Mouse (Mus musculus): ENCODE measurements around the gene Nav2. TPM values are rescaled to one million over a fixed set of nuclear protein-coding genes. Genes with fewer than 3 reads are reported as not detected.

The Nav2 gene
- polyA plus RNA-seq, 1 experiment, result 46.2 TPM

DNA sequence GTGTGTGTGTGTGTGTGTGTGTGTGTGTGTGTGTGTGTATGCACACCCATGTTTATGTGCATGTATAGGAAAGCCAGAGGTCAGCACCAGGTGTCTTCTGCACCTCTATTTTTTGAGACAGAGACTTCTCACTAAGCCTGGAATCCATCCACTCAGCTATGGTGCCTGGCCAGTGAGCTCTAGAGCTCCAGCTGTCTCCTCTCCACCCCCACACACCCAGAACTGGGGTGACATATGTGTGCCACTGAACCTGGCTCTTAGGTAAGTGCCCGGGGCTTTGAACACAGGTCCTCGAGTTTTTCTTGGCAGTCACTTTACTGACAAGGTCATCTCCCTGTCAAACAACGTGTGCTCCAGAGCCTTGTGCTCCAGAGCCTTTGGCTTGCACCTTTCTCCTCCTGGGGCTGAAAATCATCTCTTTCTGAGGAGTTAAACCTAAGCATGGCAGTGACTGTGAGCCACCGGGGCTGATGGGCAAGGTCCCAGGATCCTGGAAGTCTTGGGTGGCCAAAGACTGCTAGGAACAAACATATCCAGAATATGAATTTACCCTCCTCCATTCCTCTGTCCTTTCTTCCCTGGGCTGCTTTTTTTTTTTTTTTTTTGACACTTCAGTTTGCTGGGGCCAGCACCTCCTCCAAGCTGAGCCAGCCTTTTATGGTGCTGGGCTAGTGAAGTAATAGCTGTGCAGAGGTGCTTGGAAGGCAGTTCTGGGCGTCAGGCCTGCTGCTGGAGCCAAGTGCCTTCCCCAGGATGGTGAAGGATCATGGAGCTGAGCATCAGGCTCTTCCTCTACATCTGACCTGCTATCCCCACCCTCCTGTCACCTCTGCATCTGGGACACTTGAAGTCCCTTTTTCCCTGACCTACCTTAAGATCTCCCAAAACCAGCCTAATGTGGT, 298.5 kb downstream of the Nav2 start:
- TF ChIP-seq POLR2A (IDR thresholded peaks at IDR 0.05; ENCODE audit: control insufficient read depth, extremely low read depth, insufficient read depth, low read length, poor library complexity), result no peak
- no peak for TF ChIP-seq CTCF (IDR thresholded peaks at IDR 0.05; ENCODE audit: borderline replicate concordance, control insufficient read depth, extremely low read depth, insufficient read depth, low read length, poor library complexity)
- DNase-seq, result no peak
- Histone ChIP-seq H3K36me3 (ENCODE audit: control insufficient read depth, insufficient read depth, low read length) (no peaks in the 10 kb centered on the region), H3K27me3 (ENCODE audit: control insufficient read depth, insufficient read depth, low read length) (no peaks in the 10 kb centered on the region), H3K4me3 (ENCODE audit: control insufficient read depth, insufficient read depth, low read length) (no peak overlapping the region), H3K27ac (ENCODE audit: control insufficient read depth, insufficient read depth, low read length) (no peak overlapping the region), H3K4me1 (replicated peaks; ENCODE audit: control insufficient read depth, insufficient read depth, low read length) (no peaks in the 10 kb centered on the region)
- WGBS, result 78% methylated on average over 5 of the region's 5 CpGs

GRCm38 (mm10) chr7:49209526-49209925, 301.0 kb downstream of the Nav2 start:
- WGBS, result 71% methylated on average over 7 of the region's 7 CpGs
- no peak for DNase-seq
- no peaks in the 10 kb centered on the region for H3K27me3 ChIP-seq (ENCODE audit: control insufficient read depth, insufficient read depth, low read length)
- no peaks in the 10 kb centered on the region for H3K4me1 ChIP-seq (replicated peaks; ENCODE audit: control insufficient read depth, insufficient read depth, low read length)
- TF ChIP-seq POLR2A (IDR thresholded peaks at IDR 0.05; ENCODE audit: control insufficient read depth, extremely low read depth, insufficient read depth, low read length, poor library complexity) (no peak), CTCF (IDR thresholded peaks at IDR 0.05; ENCODE audit: borderline replicate concordance, control insufficient read depth, extremely low read depth, insufficient read depth, low read length, poor library complexity) (no peak)
- no peak overlapping the region for H3K27ac ChIP-seq (ENCODE audit: control insufficient read depth, insufficient read depth, low read length)
- no peaks in the 10 kb centered on the region for H3K36me3 ChIP-seq (ENCODE audit: control insufficient read depth, insufficient read depth, low read length)
- no peak overlapping the region for H3K4me3 ChIP-seq (ENCODE audit: control insufficient read depth, insufficient read depth, low read length)

DNA sequence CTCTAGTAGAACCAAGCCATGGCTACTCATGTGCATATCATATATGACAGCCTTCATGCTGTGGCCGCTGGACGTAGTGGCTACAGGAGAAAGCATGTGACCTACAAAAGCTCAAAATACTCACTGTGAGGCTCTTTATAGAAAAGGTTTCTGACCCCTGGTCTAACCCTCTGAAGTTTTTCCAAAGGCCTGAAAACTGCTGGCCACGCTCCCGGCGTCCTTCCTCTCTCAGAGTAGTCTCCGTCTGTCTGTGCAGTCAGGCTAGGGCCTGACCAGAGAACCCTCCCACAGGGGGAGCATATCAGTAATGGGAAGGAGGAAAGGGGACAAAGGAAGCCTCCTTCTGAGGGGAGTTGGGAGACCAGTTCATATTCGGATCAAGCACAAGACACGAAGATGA, 302.2 kb downstream of the Nav2 start:
- Histone ChIP-seq H3K27ac (ENCODE audit: control insufficient read depth, insufficient read depth, low read length) (no peak overlapping the region), H3K36me3 (ENCODE audit: control insufficient read depth, insufficient read depth, low read length) (no peaks in the 10 kb centered on the region), H3K4me3 (ENCODE audit: control insufficient read depth, insufficient read depth, low read length) (no peak overlapping the region), H3K4me1 (replicated peaks; ENCODE audit: control insufficient read depth, insufficient read depth, low read length) (no peaks in the 10 kb centered on the region), H3K27me3 (ENCODE audit: control insufficient read depth, insufficient read depth, low read length) (no peaks in the 10 kb centered on the region)
- TF ChIP-seq CTCF (IDR thresholded peaks at IDR 0.05; ENCODE audit: borderline replicate concordance, control insufficient read depth, extremely low read depth, insufficient read depth, low read length, poor library complexity) (no peak), POLR2A (IDR thresholded peaks at IDR 0.05; ENCODE audit: control insufficient read depth, extremely low read depth, insufficient read depth, low read length, poor library complexity) (no peak)
- DNase-seq, result no peak
- WGBS, result 92% methylated on average over 8 of the region's 8 CpGs

GRCm38 (mm10) chr7:49213011-49213410, 304.5 kb downstream of the Nav2 start:
- no peak overlapping the region for H3K4me3 ChIP-seq (ENCODE audit: control insufficient read depth, insufficient read depth, low read length)
- no peak overlapping the region for H3K27ac ChIP-seq (ENCODE audit: control insufficient read depth, insufficient read depth, low read length)
- H3K4me1 ChIP-seq (replicated peaks; ENCODE audit: control insufficient read depth, insufficient read depth, low read length), result no peaks in the 10 kb centered on the region
- no peak for TF ChIP-seq POLR2A (IDR thresholded peaks at IDR 0.05; ENCODE audit: control insufficient read depth, extremely low read depth, insufficient read depth, low read length, poor library complexity)
- no peak for TF ChIP-seq CTCF (IDR thresholded peaks at IDR 0.05; ENCODE audit: borderline replicate concordance, control insufficient read depth, extremely low read depth, insufficient read depth, low read length, poor library complexity)
- 73% methylated on average over 4 of the region's 4 CpGs for whole genome bisulfite sequencing
- H3K36me3 ChIP-seq (ENCODE audit: control insufficient read depth, insufficient read depth, low read length), result no peaks in the 10 kb centered on the region
- no peak for DNase-seq
- H3K27me3 ChIP-seq (ENCODE audit: control insufficient read depth, insufficient read depth, low read length), result no peaks in the 10 kb centered on the region

GRCm38 (mm10) chr7:49217786-49218185, 309.3 kb downstream of the Nav2 start:
- no peak for TF ChIP-seq POLR2A (IDR thresholded peaks at IDR 0.05; ENCODE audit: control insufficient read depth, extremely low read depth, insufficient read depth, low read length, poor library complexity)
- no peak for TF ChIP-seq CTCF (IDR thresholded peaks at IDR 0.05; ENCODE audit: borderline replicate concordance, control insufficient read depth, extremely low read depth, insufficient read depth, low read length, poor library complexity)
- no peaks in the 10 kb centered on the region for H3K27me3 ChIP-seq (ENCODE audit: control insufficient read depth, insufficient read depth, low read length)
- no peaks in the 10 kb centered on the region for H3K4me1 ChIP-seq (replicated peaks; ENCODE audit: control insufficient read depth, insufficient read depth, low read length)
- no peak overlapping the region for H3K27ac ChIP-seq (ENCODE audit: control insufficient read depth, insufficient read depth, low read length)
- H3K36me3 ChIP-seq (ENCODE audit: control insufficient read depth, insufficient read depth, low read length), result no peaks in the 10 kb centered on the region
- WGBS, result 92% methylated on average over 6 of the region's 6 CpGs
- H3K4me3 ChIP-seq (ENCODE audit: control insufficient read depth, insufficient read depth, low read length), result no peak overlapping the region
- DNase-seq, result no peak

GRCm38 (mm10) chr7:49225741-49226140, 317.2 kb downstream of the Nav2 start:
- no peak overlapping the region for H3K4me3 ChIP-seq (ENCODE audit: control insufficient read depth, insufficient read depth, low read length)
- H3K27me3 ChIP-seq (ENCODE audit: control insufficient read depth, insufficient read depth, low read length), result no peaks in the 10 kb centered on the region
- TF ChIP-seq POLR2A (IDR thresholded peaks at IDR 0.05; ENCODE audit: control insufficient read depth, extremely low read depth, insufficient read depth, low read length, poor library complexity) (no peak), CTCF (IDR thresholded peaks at IDR 0.05; ENCODE audit: borderline replicate concordance, control insufficient read depth, extremely low read depth, insufficient read depth, low read length, poor library complexity) (no peak)
- no peak overlapping the region for H3K27ac ChIP-seq (ENCODE audit: control insufficient read depth, insufficient read depth, low read length)
- no peaks in the 10 kb centered on the region for H3K36me3 ChIP-seq (ENCODE audit: control insufficient read depth, insufficient read depth, low read length)
- no peaks in the 10 kb centered on the region for H3K4me1 ChIP-seq (replicated peaks; ENCODE audit: control insufficient read depth, insufficient read depth, low read length)
- 82% methylated on average over 5 of the region's 5 CpGs for WGBS
- no peak for DNase-seq
